Mouse (Mus musculus) small intestine, adult 2 months (tissue): ENCODE data around the gene Spred1. TPM values are rescaled to one million over a fixed set of nuclear protein-coding genes. Genes with fewer than 3 reads are reported as not detected.

Source experiments
- H3K27ac ChIP-seq: fragments of 200-500 bp; 2 replicates; pipeline ENCODE4 v1.5.1; 2012; ENCODE audit warnings: low read depth, low read length, control low read depth, inconsistent platforms; ENCODE audit not compliant: insufficient read depth
- H3K27me3 ChIP-seq: fragments of 200-500 bp; 2 replicates; pipeline ENCODE4 v1.6.1; 2012; ENCODE audit warnings: mild to moderate bottlenecking, moderate library complexity, low read length, inconsistent platforms; ENCODE audit not compliant: control insufficient read depth, insufficient read depth
- H3K36me3 ChIP-seq: fragments of 200-500 bp; 2 replicates; pipeline ENCODE4 v1.6.1; 2012; ENCODE audit warnings: mild to moderate bottlenecking, low read length, control low read depth, inconsistent platforms; ENCODE audit not compliant: control insufficient read depth, insufficient read depth
- H3K4me1 ChIP-seq: fragments of 200-500 bp; 2 replicates; pipeline ENCODE4 v1.6.1; 2012; ENCODE audit warnings: low read length, inconsistent platforms, mixed read lengths; ENCODE audit not compliant: control insufficient read depth, insufficient read depth, insufficient read length
- H3K4me3 ChIP-seq: fragments of 200-500 bp; 2 replicates; pipeline ENCODE4 v1.5.1; 2012; ENCODE audit warnings: low read depth, mild to moderate bottlenecking, control low read depth, inconsistent platforms, low read length, moderate library complexity
- CTCF ChIP-seq: fragments of 200-500 bp; IDR thresholded peaks from 2 replicates; pipeline ENCODE4 v1.5.1; 2012; ENCODE audit warnings: low read depth, mild to moderate bottlenecking, control low read depth, inconsistent platforms, low read length, moderate library complexity, mixed read lengths; ENCODE audit not compliant: insufficient replicate concordance, insufficient read length; ENCODE audit errors: extremely low read depth
- POLR2A ChIP-seq: fragments of 200-500 bp; IDR thresholded peaks from 2 replicates; pipeline ENCODE4 v1.6.1; 2012; ENCODE audit warnings: low read depth, mild to moderate bottlenecking, control low read depth, inconsistent platforms, low read length, moderate library complexity
- WGBS: fragments of 180-500 bp; shearing (Covaris S2); methylation state at CpG from one replicate; pipeline ENCODE4 v1.1.7; 2018; 5-methylcytosine and 5-hydroxymethylcytosine counted together
- polyA plus RNA-seq: library from polyadenylated mRNA; depleted of rRNA; stranded (reverse); fragments of >200 nt; gene quantifications from 2 replicates; pipeline ENCODE4 v1.2.3, GENCODE M21; 2012

The Spred1 gene
- polyA plus RNA-seq, 1 experiment = 1.8 TPM

- peak; percentile 98 for TF ChIP-seq CTCF
- TF ChIP-seq POLR2A = no peak
- WGBS = 41% methylated on average over 7 of the region's 7 CpGs
- H3K27ac ChIP-seq = no peak overlapping the region
- H3K27me3 ChIP-seq = no peaks in the 10 kb centered on the region
- H3K4me3 ChIP-seq = no peak overlapping the region
- peaks cover 5% of the 10 kb centered on the region for H3K4me1 ChIP-seq
- peaks cover 14% of the 10 kb centered on the region; the same call in 1 of the 2 replicates for H3K36me3 ChIP-seq
Observed at GRCm38 (mm10) chr2:117180250-117180885, 59.2 kb downstream of the Spred1 start.

- H3K4me3 ChIP-seq = no peak overlapping the region
- H3K4me1 ChIP-seq = peaks cover 5% of the 10 kb centered on the region
- H3K27me3 ChIP-seq = no peaks in the 10 kb centered on the region
- no peak for TF ChIP-seq POLR2A
- no peak for TF ChIP-seq CTCF
- H3K27ac ChIP-seq = no peak overlapping the region
- H3K36me3 ChIP-seq = 0 out of 2 replicates have a peak, but pooled peaks cover 1% of the 10 kb centered on the region
- WGBS = 33% methylated on average over 4 of the region's 4 CpGs
Observed at GRCm38 (mm10) chr2:117185587-117185986, 64.4 kb downstream of the Spred1 start.

- no peaks in the 10 kb centered on the region for H3K27me3 ChIP-seq
- H3K4me1 ChIP-seq = no peaks in the 10 kb centered on the region; the same call in 1 of the 2 replicates
- no peaks in the 10 kb centered on the region for H3K36me3 ChIP-seq
- no peak for TF ChIP-seq POLR2A
- TF ChIP-seq CTCF = no peak
- no peak overlapping the region for H3K27ac ChIP-seq
- no peak overlapping the region for H3K4me3 ChIP-seq
Observed at GRCm38 (mm10) chr2:117190915-117191314, 69.7 kb downstream of the Spred1 start.

- no peak for TF ChIP-seq POLR2A
- TF ChIP-seq CTCF = no peak
- Histone ChIP-seq H3K4me3 (no peak overlapping the region), H3K27me3 (no peaks in the 10 kb centered on the region), H3K4me1 (no peaks in the 10 kb centered on the region), H3K27ac (no peak overlapping the region), H3K36me3 (no peaks in the 10 kb centered on the region)
Observed at GRCm38 (mm10) chr2:117194309-117194708, 73.1 kb downstream of the Spred1 start.

GRCm38 (mm10) chr2:117195151-117195550 lies 74.0 kb downstream of the Spred1 start:
- TF ChIP-seq CTCF (no peak), POLR2A (no peak)
- Histone ChIP-seq H3K36me3 (no peaks in the 10 kb centered on the region), H3K4me3 (no peak overlapping the region), H3K27ac (no peak overlapping the region), H3K4me1 (no peaks in the 10 kb centered on the region), H3K27me3 (no peaks in the 10 kb centered on the region)
- WGBS = 36% methylated on average over 2 of the region's 2 CpGs

- WGBS = 69% methylated on average over 7 of the region's 7 CpGs
- Histone ChIP-seq H3K27me3 (no peaks in the 10 kb centered on the region), H3K27ac (no peak overlapping the region), H3K36me3 (no peaks in the 10 kb centered on the region), H3K4me1 (no peaks in the 10 kb centered on the region), H3K4me3 (no peak overlapping the region)
- TF ChIP-seq CTCF = no peak
Observed at GRCm38 (mm10) chr2:117195578-117195977, 74.4 kb downstream of the Spred1 start.

- Histone ChIP-seq H3K36me3 (no peaks in the 10 kb centered on the region), H3K27me3 (no peaks in the 10 kb centered on the region), H3K4me1 (no peaks in the 10 kb centered on the region), H3K4me3 (no peak overlapping the region), H3K27ac (no peak overlapping the region)
- TF ChIP-seq POLR2A (no peak), CTCF (no peak)
- WGBS = 47% methylated on average over 9 of the region's 9 CpGs
Observed at GRCm38 (mm10) chr2:117200869-117201338, 79.7 kb downstream of the Spred1 start.

- no peaks in the 10 kb centered on the region for H3K27me3 ChIP-seq
- no peak for TF ChIP-seq POLR2A
- TF ChIP-seq CTCF = no peak
- H3K36me3 ChIP-seq = no peaks in the 10 kb centered on the region
- 47% methylated on average over 5 of the region's 5 CpGs for WGBS
- no peak overlapping the region for H3K27ac ChIP-seq
- no peak overlapping the region for H3K4me3 ChIP-seq
- H3K4me1 ChIP-seq = no peaks in the 10 kb centered on the region
Observed at GRCm38 (mm10) chr2:117203350-117203749, 82.2 kb downstream of the Spred1 start.
